Mouse (Mus musculus): ENCODE measurements around the gene Smad5.

Smad5 gene

GRCm38 (mm10) chr13:56753192-56753951 lies 50.6 kb downstream of the Smad5 start, which contains the start of gene Gm45623:
Gm45623 (minus strand) TSS chr13:56753827.
- no peak for DNase-seq (ENCODE audit: low spot score)

- DNase-seq (ENCODE audit: low spot score) = peak; percentile 38
These were observed 53.1 kb downstream of the Smad5 start for GRCm38 (mm10) chr13:56755871-56756270.

- DNase-seq (ENCODE audit: low spot score) = no peak
These were observed 54.4 kb downstream of the Smad5 start for GRCm38 (mm10) chr13:56757201-56757600.

GRCm38 (mm10) chr13:56758492-56758891 lies 55.7 kb downstream of the Smad5 start:
- DNase-seq (ENCODE audit: low spot score) = peak; percentile 48

GRCm38 (mm10) chr13:56762446-56763229 lies 59.8 kb downstream of the Smad5 start:
- DNase-seq (ENCODE audit: low spot score) = no peak

- no peak for DNase-seq (ENCODE audit: low spot score)
These were observed 62.6 kb downstream of the Smad5 start for GRCm38 (mm10) chr13:56765284-56766032.

- no peak for DNase-seq (ENCODE audit: low spot score)
These were observed 63.4 kb downstream of the Smad5 start for GRCm38 (mm10) chr13:56766211-56766610.

GRCm38 (mm10) chr13:56769431-56769830 lies 66.6 kb downstream of the Smad5 start:
- DNase-seq (ENCODE audit: low spot score) = no peak

GRCm38 (mm10) chr13:56770136-56770578 lies 67.3 kb downstream of the Smad5 start:
- no peak for DNase-seq (ENCODE audit: low spot score)

- DNase-seq (ENCODE audit: low spot score) = peak; percentile 33
These were observed 68.0 kb downstream of the Smad5 start for GRCm38 (mm10) chr13:56770786-56771185.

- no peak for DNase-seq (ENCODE audit: low spot score)
These were observed 69.8 kb downstream of the Smad5 start for GRCm38 (mm10) chr13:56772592-56772991.

- no peak for DNase-seq (ENCODE audit: low spot score)
These were observed 70.6 kb downstream of the Smad5 start for GRCm38 (mm10) chr13:56773262-56773870.

GRCm38 (mm10) chr13:56774304-56774703 lies 71.5 kb downstream of the Smad5 start:
- no peak for DNase-seq (ENCODE audit: low spot score)

GRCm38 (mm10) chr13:56780746-56781469 lies 78.1 kb downstream of the Smad5 start:
- no peak for DNase-seq (ENCODE audit: low spot score)

GRCm38 (mm10) chr13:56781697-56782096 lies 78.9 kb downstream of the Smad5 start:
- DNase-seq (ENCODE audit: low spot score) = no peak

- no peak for DNase-seq (ENCODE audit: low spot score)
These were observed 79.8 kb downstream of the Smad5 start for GRCm38 (mm10) chr13:56782621-56783020.

GRCm38 (mm10) chr13:56790683-56791082 lies 87.9 kb downstream of the Smad5 start:
- no peak for DNase-seq (ENCODE audit: low spot score)
